Mouse (Mus musculus) stomach, embryonic 14.5 days (tissue): ENCODE data around the gene Pskh1. TPM values are rescaled to one million over a fixed set of nuclear protein-coding genes. Genes with fewer than 3 reads are reported as not detected.

Source experiments
- ATAC-seq: fragments of 200-750 bp; cut with Nextera tagmentation; 2 replicates; pipeline ENCODE4 v1.8.0; 2017; ENCODE audit warnings: low read depth, moderate TSS enrichment; ENCODE audit not compliant: insufficient number of reproducible peaks, insufficient read depth, low FRiP score
- H3K27ac ChIP-seq: fragments of 300-500 bp; sonication (generic); 2 replicates; pipeline ENCODE4 v1.5.1; 2014; ENCODE audit warnings: mild to moderate bottlenecking, low read length, moderate library complexity, mixed read lengths
- H3K27me3 ChIP-seq: fragments of 300-500 bp; sonication (generic); 2 replicates; pipeline ENCODE4 v1.6.1; 2014; ENCODE audit warnings: low read length, control low read depth, mixed read lengths; ENCODE audit not compliant: control insufficient read depth, insufficient read depth
- H3K36me3 ChIP-seq: fragments of 300-500 bp; sonication (generic); 2 replicates; pipeline ENCODE4 v1.6.1; 2014; ENCODE audit warnings: mild to moderate bottlenecking, control low read depth, low read length, moderate library complexity, mixed read lengths; ENCODE audit not compliant: control insufficient read depth, insufficient read depth
- H3K4me1 ChIP-seq: fragments of 300-500 bp; sonication (generic); 2 replicates; pipeline ENCODE4 v1.6.1; 2014; ENCODE audit warnings: low read length, control low read depth, mixed read lengths; ENCODE audit not compliant: control insufficient read depth, insufficient read depth
- H3K4me2 ChIP-seq: fragments of 300-500 bp; sonication (generic); replicated peaks from 2 replicates; pipeline ENCODE4 v1.6.1; 2014; ENCODE audit warnings: low read depth, low read length, control low read depth
- H3K4me3 ChIP-seq: fragments of 300-500 bp; sonication (generic); 2 replicates; pipeline ENCODE4 v1.5.1; 2014; ENCODE audit warnings: low read depth, low read length, control low read depth
- H3K9ac ChIP-seq: fragments of 300-500 bp; sonication (generic); replicated peaks from 2 replicates; pipeline ENCODE4 v1.6.1; 2014; ENCODE audit warnings: low read depth, mild to moderate bottlenecking, control low read depth, low read length, moderate library complexity, mixed read lengths
- H3K9me3 ChIP-seq: fragments of 300-500 bp; sonication (generic); 2 replicates; pipeline ENCODE4 v1.6.1; 2016; ENCODE audit warnings: low read depth, low read length, control low read depth; ENCODE audit not compliant: control insufficient read depth
- WGBS: fragments of 180-500 bp; shearing (Covaris S2); extraction: QIAGEN DNeasy Blood & Tissue Kit; methylation state at CpG from one replicate; pipeline ENCODE4 v1.1.7; 2014; 5-methylcytosine and 5-hydroxymethylcytosine counted together
- polyA plus RNA-seq: library from polyadenylated mRNA; unstranded; fragments of >200 nt; fragmentation: Nextera tagmentation; extraction: Ambion mirVana; gene quantifications from 2 replicates; pipeline ENCODE4 v1.2.1, GENCODE M21; 2014

The Pskh1 gene
- polyA plus RNA-seq, 1 experiment from 2014 or later: 30.2 TPM

GRCm38 (mm10) chr8:105855248-105856167, 44.7 kb upstream of the Pskh1 start:
- Histone ChIP-seq H3K9me3 (no peaks in the 10 kb centered on the region), H3K4me1 (peaks cover 24% of the 10 kb centered on the region)

GRCm38 (mm10) chr8:105856168-105856835, 43.9 kb upstream of the Pskh1 start:
- no peak for ATAC-seq
- Histone ChIP-seq H3K27me3 (no peaks in the 10 kb centered on the region), H3K9me3 (no peaks in the 10 kb centered on the region), H3K4me2 (peak overlapping the region; percentile 98), H3K36me3 (peaks cover 4% of the 10 kb centered on the region), H3K4me3 (peak overlapping the region; percentile 67), H3K27ac (peak overlapping the region; percentile 87), H3K9ac (peak overlapping the region; percentile 77), H3K4me1 (peaks cover 20% of the 10 kb centered on the region)
- 15% methylated on average over 15 of the region's 15 CpGs for WGBS

More at GRCm38 (mm10) chr8:105855248-105856167, 44.7 kb upstream of the Pskh1 start:
- H3K27me3 ChIP-seq: no peaks in the 10 kb centered on the region
- peak overlapping the region; percentile 87 for H3K27ac ChIP-seq
- no peak for ATAC-seq
- H3K36me3 ChIP-seq: peaks cover 4% of the 10 kb centered on the region
- H3K9ac ChIP-seq: peak overlapping the region; percentile 77
- WGBS: under 1% methylated on average over 71 of the region's 71 CpGs
- peak overlapping the region; percentile 67 for H3K4me3 ChIP-seq
- H3K4me2 ChIP-seq: peak overlapping the region; percentile 98

GRCm38 (mm10) chr8:105858495-105858894, 41.7 kb upstream of the Pskh1 start:
- H3K27ac ChIP-seq: no peak overlapping the region
- WGBS: 83% methylated on average over 5 of the region's 5 CpGs
- H3K4me3 ChIP-seq: no peak overlapping the region
- no peak overlapping the region for H3K9ac ChIP-seq
- ATAC-seq: no peak
- H3K27me3 ChIP-seq: no peaks in the 10 kb centered on the region
- H3K36me3 ChIP-seq: peaks cover 4% of the 10 kb centered on the region
- H3K9me3 ChIP-seq: no peaks in the 10 kb centered on the region
- H3K4me1 ChIP-seq: peaks cover 29% of the 10 kb centered on the region
- no peak overlapping the region for H3K4me2 ChIP-seq

- no peak overlapping the region for H3K9ac ChIP-seq
- peak overlapping the region; percentile 33 for H3K4me2 ChIP-seq
- peak overlapping the region; percentile 64; the same call in 1 of the 2 replicates for H3K27ac ChIP-seq
- WGBS: 55% methylated on average over 5 of the region's 5 CpGs
- H3K9me3 ChIP-seq: no peaks in the 10 kb centered on the region
- peaks cover 29% of the 10 kb centered on the region for H3K4me1 ChIP-seq
- no peak for ATAC-seq
- H3K4me3 ChIP-seq: 0 out of 2 replicates have a peak overlapping the region, but pooled peaks have one; percentile 92
- no peaks in the 10 kb centered on the region for H3K27me3 ChIP-seq
- peaks cover 4% of the 10 kb centered on the region for H3K36me3 ChIP-seq
Observed at GRCm38 (mm10) chr8:105859314-105859713, 40.9 kb upstream of the Pskh1 start.

GRCm38 (mm10) chr8:105860143-105860981, 39.9 kb upstream of the Pskh1 start, which contains the start of gene Nutf2:
TSS of gene Nutf2 (plus strand) at chr8:105860580.
- ATAC-seq: peak; percentile 98

GRCm38 (mm10) chr8:105861951-105862350, 38.3 kb upstream of the Pskh1 start:
- Histone ChIP-seq H3K27ac (no peak overlapping the region), H3K9me3 (no peaks in the 10 kb centered on the region), H3K9ac (peak overlapping the region; percentile 93), H3K4me1 (peaks cover 19% of the 10 kb centered on the region; the same call in 1 of the 2 replicates), H3K27me3 (no peaks in the 10 kb centered on the region), H3K36me3 (peaks cover 17% of the 10 kb centered on the region), H3K4me3 (peak overlapping the region; percentile 92), H3K4me2 (peak overlapping the region; percentile 57)
- no peak for ATAC-seq
- 9% methylated on average over 1 of the region's 1 CpGs for WGBS

More at GRCm38 (mm10) chr8:105860143-105860981, 39.9 kb upstream of the Pskh1 start, which contains the start of gene Nutf2:
- H3K4me3 ChIP-seq: peak within 1 kb of the TSS; percentile 92
- H3K27me3 ChIP-seq: no peaks in the 10 kb centered on the region
- H3K9me3 ChIP-seq: no peaks in the 10 kb centered on the region
- peaks cover 29% of the 10 kb centered on the region for H3K4me1 ChIP-seq
- peaks cover 4% of the 10 kb centered on the region for H3K36me3 ChIP-seq
- peak within 1 kb of the TSS; percentile 93 for H3K9ac ChIP-seq
- H3K27ac ChIP-seq: peak within 1 kb of the TSS; percentile 93
- under 1% methylated on average over 58 of the region's 59 CpGs for WGBS
- peak within 1 kb of the TSS; percentile 57 for H3K4me2 ChIP-seq

GRCm38 (mm10) chr8:105866364-105867029, 33.7 kb upstream of the Pskh1 start:
- Histone ChIP-seq H3K36me3 (peaks cover 46% of the 10 kb centered on the region), H3K27ac (no peak overlapping the region), H3K4me1 (peaks cover 8% of the 10 kb centered on the region; the same call in 1 of the 2 replicates), H3K27me3 (no peaks in the 10 kb centered on the region), H3K4me2 (no peak overlapping the region), H3K4me3 (no peak overlapping the region), H3K9ac (no peak overlapping the region), H3K9me3 (no peaks in the 10 kb centered on the region)
- 81% methylated on average over 6 of the region's 6 CpGs for WGBS
- ATAC-seq: no peak
